Mouse (Mus musculus): ENCODE measurements around the gene Nr2c1. TPM values are rescaled to one million over a fixed set of nuclear protein-coding genes. Genes with fewer than 3 reads are reported as not detected.
A peak's percentile ranks its signal among the peaks of the same experiment; 100 is the strongest.

The Nr2c1 gene
- polyA plus RNA-seq, 1 experiment from 2014 or later, result 12.1 TPM

- no peak overlapping the region for H3K27ac ChIP-seq (ENCODE audit: low read depth, low read length)
- H3K9me3 ChIP-seq (ENCODE audit: control insufficient read depth, low read length), result no peaks in the 10 kb centered on the region
- ATAC-seq (ENCODE audit: insufficient read depth, low FRiP score, low TSS enrichment) (no peak), DNase-seq (ENCODE audit: low spot score) (peak; percentile 75)
- H3K4me2 ChIP-seq (ENCODE audit: low read depth), result no peak overlapping the region
- no peak overlapping the region for H3K9ac ChIP-seq (ENCODE audit: low read length)
- 37% methylated on average over 6 of the region's 6 CpGs for WGBS
- no peaks in the 10 kb centered on the region for H3K4me1 ChIP-seq (ENCODE audit: control insufficient read depth, insufficient read depth, low read length)
- no peaks in the 10 kb centered on the region for H3K27me3 ChIP-seq (ENCODE audit: control insufficient read depth, insufficient read depth, low read length)
- no peaks in the 10 kb centered on the region for H3K36me3 ChIP-seq (ENCODE audit: control insufficient read depth, insufficient read depth, low read length)
- no peak overlapping the region for H3K4me3 ChIP-seq (ENCODE audit: low read depth, low read length)
These were observed 31.8 kb upstream of the Nr2c1 start for GRCm38 (mm10) chr10:94115893-94116599.

GRCm38 (mm10) chr10:94116781-94117340 is 31.0 kb upstream of the Nr2c1 start:
- no peaks in the 10 kb centered on the region for H3K36me3 ChIP-seq (ENCODE audit: control insufficient read depth, insufficient read depth, low read length)
- H3K9me3 ChIP-seq (ENCODE audit: control insufficient read depth, low read length), result no peaks in the 10 kb centered on the region
- WGBS, result 92% methylated on average over 12 of the region's 12 CpGs
- no peak overlapping the region for H3K4me2 ChIP-seq (ENCODE audit: low read depth)
- no peaks in the 10 kb centered on the region for H3K4me1 ChIP-seq (ENCODE audit: control insufficient read depth, insufficient read depth, low read length)
- no peak for DNase-seq (ENCODE audit: low spot score)
- H3K27me3 ChIP-seq (ENCODE audit: control insufficient read depth, insufficient read depth, low read length), result no peaks in the 10 kb centered on the region
- no peak overlapping the region for H3K9ac ChIP-seq (ENCODE audit: low read length)
- H3K4me3 ChIP-seq (ENCODE audit: low read depth, low read length), result no peak overlapping the region
- no peak overlapping the region for H3K27ac ChIP-seq (ENCODE audit: low read depth, low read length)
- ATAC-seq (ENCODE audit: insufficient read depth, low FRiP score, low TSS enrichment), result no peak

- Histone ChIP-seq H3K27ac (ENCODE audit: low read depth, low read length) (no peak overlapping the region), H3K9ac (ENCODE audit: low read length) (no peak overlapping the region), H3K27me3 (ENCODE audit: control insufficient read depth, insufficient read depth, low read length) (no peaks in the 10 kb centered on the region), H3K4me3 (ENCODE audit: low read depth, low read length) (no peak overlapping the region), H3K9me3 (ENCODE audit: control insufficient read depth, low read length) (no peaks in the 10 kb centered on the region), H3K4me1 (ENCODE audit: control insufficient read depth, insufficient read depth, low read length) (no peaks in the 10 kb centered on the region), H3K4me2 (ENCODE audit: low read depth) (no peak overlapping the region), H3K36me3 (ENCODE audit: control insufficient read depth, insufficient read depth, low read length) (no peaks in the 10 kb centered on the region)
- WGBS, result 91% methylated on average over 3 of the region's 3 CpGs
- no peak for DNase-seq (ENCODE audit: low spot score)
- no peak for ATAC-seq (ENCODE audit: insufficient read depth, low FRiP score, low TSS enrichment)
These were observed 29.9 kb upstream of the Nr2c1 start for GRCm38 (mm10) chr10:94117916-94118315.

- WGBS, result 90% methylated on average over 7 of the region's 7 CpGs
- no peak overlapping the region for H3K9ac ChIP-seq (ENCODE audit: low read length)
- no peak for DNase-seq (ENCODE audit: low spot score)
- no peaks in the 10 kb centered on the region for H3K9me3 ChIP-seq (ENCODE audit: control insufficient read depth, low read length)
- no peak for ATAC-seq (ENCODE audit: insufficient read depth, low FRiP score, low TSS enrichment)
- H3K4me3 ChIP-seq (ENCODE audit: low read depth, low read length), result no peak overlapping the region
- no peaks in the 10 kb centered on the region for H3K36me3 ChIP-seq (ENCODE audit: control insufficient read depth, insufficient read depth, low read length)
- H3K4me1 ChIP-seq (ENCODE audit: control insufficient read depth, insufficient read depth, low read length), result no peaks in the 10 kb centered on the region
- no peak overlapping the region for H3K4me2 ChIP-seq (ENCODE audit: low read depth)
- no peaks in the 10 kb centered on the region for H3K27me3 ChIP-seq (ENCODE audit: control insufficient read depth, insufficient read depth, low read length)
- H3K27ac ChIP-seq (ENCODE audit: low read depth, low read length), result no peak overlapping the region
These were observed 28.8 kb upstream of the Nr2c1 start for GRCm38 (mm10) chr10:94118993-94119392.

GRCm38 (mm10) chr10:94120676-94121075 is 27.1 kb upstream of the Nr2c1 start:
- Histone ChIP-seq H3K4me3 (ENCODE audit: low read depth, low read length) (no peak overlapping the region), H3K4me1 (ENCODE audit: control insufficient read depth, insufficient read depth, low read length) (no peaks in the 10 kb centered on the region), H3K36me3 (ENCODE audit: control insufficient read depth, insufficient read depth, low read length) (no peaks in the 10 kb centered on the region), H3K27ac (ENCODE audit: low read depth, low read length) (no peak overlapping the region), H3K9me3 (ENCODE audit: control insufficient read depth, low read length) (no peaks in the 10 kb centered on the region), H3K9ac (ENCODE audit: low read length) (no peak overlapping the region), H3K4me2 (ENCODE audit: low read depth) (no peak overlapping the region), H3K27me3 (ENCODE audit: control insufficient read depth, insufficient read depth, low read length) (no peaks in the 10 kb centered on the region)
- DNase-seq (ENCODE audit: low spot score) (no peak), ATAC-seq (ENCODE audit: insufficient read depth, low FRiP score, low TSS enrichment) (no peak)
- WGBS, result 91% methylated on average over 9 of the region's 9 CpGs

GRCm38 (mm10) chr10:94122595-94122994 is 25.2 kb upstream of the Nr2c1 start:
- no peaks in the 10 kb centered on the region for H3K9me3 ChIP-seq (ENCODE audit: control insufficient read depth, low read length)
- WGBS, result 95% methylated on average over 7 of the region's 7 CpGs
- no peak for ATAC-seq (ENCODE audit: insufficient read depth, low FRiP score, low TSS enrichment)

GRCm38 (mm10) chr10:94123581-94123980 is 24.2 kb upstream of the Nr2c1 start:
- H3K4me2 ChIP-seq (ENCODE audit: low read depth), result no peak overlapping the region
- WGBS, result 91% methylated on average over 5 of the region's 5 CpGs
- H3K4me3 ChIP-seq (ENCODE audit: low read depth, low read length), result no peak overlapping the region
- DNase-seq (ENCODE audit: low spot score) (no peak), ATAC-seq (ENCODE audit: insufficient read depth, low FRiP score, low TSS enrichment) (no peak)
- no peaks in the 10 kb centered on the region for H3K4me1 ChIP-seq (ENCODE audit: control insufficient read depth, insufficient read depth, low read length)
- no peak overlapping the region for H3K27ac ChIP-seq (ENCODE audit: low read depth, low read length)
- H3K9ac ChIP-seq (ENCODE audit: low read length), result no peak overlapping the region
- H3K36me3 ChIP-seq (ENCODE audit: control insufficient read depth, insufficient read depth, low read length), result no peaks in the 10 kb centered on the region
- H3K9me3 ChIP-seq (ENCODE audit: control insufficient read depth, low read length), result no peaks in the 10 kb centered on the region
- no peaks in the 10 kb centered on the region for H3K27me3 ChIP-seq (ENCODE audit: control insufficient read depth, insufficient read depth, low read length)

More at GRCm38 (mm10) chr10:94122595-94122994, 25.2 kb upstream of the Nr2c1 start:
- no peak for DNase-seq (ENCODE audit: low spot score)
- Histone ChIP-seq H3K27ac (ENCODE audit: low read depth, low read length) (no peak overlapping the region), H3K27me3 (ENCODE audit: control insufficient read depth, insufficient read depth, low read length) (no peaks in the 10 kb centered on the region), H3K9ac (ENCODE audit: low read length) (no peak overlapping the region), H3K4me2 (ENCODE audit: low read depth) (no peak overlapping the region), H3K36me3 (ENCODE audit: control insufficient read depth, insufficient read depth, low read length) (no peaks in the 10 kb centered on the region), H3K4me3 (ENCODE audit: low read depth, low read length) (no peak overlapping the region), H3K4me1 (ENCODE audit: control insufficient read depth, insufficient read depth, low read length) (no peaks in the 10 kb centered on the region)

GRCm38 (mm10) chr10:94124376-94124775 is 23.4 kb upstream of the Nr2c1 start:
- H3K4me3 ChIP-seq (ENCODE audit: low read depth, low read length), result no peak overlapping the region
- H3K4me2 ChIP-seq (ENCODE audit: low read depth), result no peak overlapping the region
- H3K4me1 ChIP-seq (ENCODE audit: control insufficient read depth, insufficient read depth, low read length), result no peaks in the 10 kb centered on the region
- no peak overlapping the region for H3K27ac ChIP-seq (ENCODE audit: low read depth, low read length)
- 81% methylated on average over 5 of the region's 5 CpGs for WGBS
- no peak overlapping the region for H3K9ac ChIP-seq (ENCODE audit: low read length)
- H3K27me3 ChIP-seq (ENCODE audit: control insufficient read depth, insufficient read depth, low read length), result no peaks in the 10 kb centered on the region
- ATAC-seq (ENCODE audit: insufficient read depth, low FRiP score, low TSS enrichment), result no peak
- DNase-seq (ENCODE audit: low spot score), result peak; percentile 54
- H3K9me3 ChIP-seq (ENCODE audit: control insufficient read depth, low read length), result no peaks in the 10 kb centered on the region
- no peaks in the 10 kb centered on the region for H3K36me3 ChIP-seq (ENCODE audit: control insufficient read depth, insufficient read depth, low read length)

- Histone ChIP-seq H3K36me3 (ENCODE audit: control insufficient read depth, insufficient read depth, low read length) (no peaks in the 10 kb centered on the region), H3K4me1 (ENCODE audit: control insufficient read depth, insufficient read depth, low read length) (no peaks in the 10 kb centered on the region), H3K4me2 (ENCODE audit: low read depth) (no peak overlapping the region), H3K4me3 (ENCODE audit: low read depth, low read length) (no peak overlapping the region), H3K27me3 (ENCODE audit: control insufficient read depth, insufficient read depth, low read length) (no peaks in the 10 kb centered on the region), H3K9ac (ENCODE audit: low read length) (no peak overlapping the region), H3K9me3 (ENCODE audit: control insufficient read depth, low read length) (no peaks in the 10 kb centered on the region), H3K27ac (ENCODE audit: low read depth, low read length) (no peak overlapping the region)
- 59% methylated on average over 9 of the region's 9 CpGs for WGBS
- ATAC-seq (ENCODE audit: insufficient read depth, low FRiP score, low TSS enrichment), result peak; percentile 71
- peak; percentile 33 for DNase-seq (ENCODE audit: low spot score)
These were observed 18.1 kb upstream of the Nr2c1 start for GRCm38 (mm10) chr10:94129680-94130119.
